Comparison of ENCODE assay signal across 11 mouse cellular contexts in the genomic region with DNA sequence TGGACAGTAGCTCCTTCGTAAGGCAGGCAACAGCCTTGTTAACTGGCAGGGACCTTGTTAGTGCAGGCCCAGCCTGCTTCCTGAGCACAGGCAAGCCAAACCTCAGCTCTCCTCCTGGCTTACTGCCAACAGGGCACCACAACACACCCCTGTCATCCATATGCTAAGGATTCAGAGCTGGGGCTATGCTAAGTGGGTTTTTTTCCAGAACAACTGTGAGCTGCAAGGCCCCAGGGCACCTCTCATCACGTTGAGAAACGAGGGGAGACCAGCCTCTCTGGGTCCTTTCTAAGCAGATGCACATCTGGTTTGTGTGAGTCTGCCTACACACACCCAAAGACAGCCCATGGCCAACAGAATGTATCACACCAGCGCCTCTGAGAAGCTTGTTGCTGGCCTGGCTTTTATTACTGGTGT.
DNase-seq lines count a peak whose midpoint lies in the region; ATAC-seq and TF ChIP-seq lines count a peak whose summit lies in the region.
"Had no signal": no experiment of that assay in that cellular context is flagged by ENCODE, and none has a peak within 500 bp of the region (broad histone marks: within the 10 kb centered on the region; RNA-seq: fewer than 3 reads in every experiment).

No protein-coding gene starts in this region.

- H3K4me2 ChIP-seq in midbrain, postnatal 0 days (ENCODE audit: low read depth, low read length, poor library complexity, severe bottlenecking) = no peak overlapping the region
- H3K4me2 ChIP-seq in midbrain, embryonic 16.5 days (ENCODE audit: low read length) = no peak overlapping the region
- H3K4me2 ChIP-seq in embryonic facial prominence, embryonic 11.5 days (ENCODE audit: low read depth, low read length) = no peak overlapping the region
- H3K4me2 ChIP-seq in limb, embryonic 15.5 days = no peak overlapping the region
- H3K4me2 ChIP-seq: hindbrain, embryonic 12.5 days; stomach, embryonic 15.5 days had no signal

- no peaks in the 10 kb centered on the region for H3K4me1 ChIP-seq in midbrain, postnatal 0 days (ENCODE audit: insufficient read depth, low read length)
- H3K4me1 ChIP-seq in midbrain, embryonic 16.5 days (ENCODE audit: control insufficient read depth, insufficient read depth, low read length) = peaks cover 6% of the 10 kb centered on the region; the same call in 1 of the 2 replicates
- H3K4me1 ChIP-seq in embryonic facial prominence, embryonic 11.5 days (ENCODE audit: control insufficient read depth, insufficient read depth, low read length) = no peaks in the 10 kb centered on the region
- H3K4me1 ChIP-seq in limb, embryonic 15.5 days = peaks cover 31% of the 10 kb centered on the region
- H3K4me1 ChIP-seq in heart, adult 2 months (ENCODE audit: control insufficient read depth, insufficient read depth, low read length) = peaks cover 11% of the 10 kb centered on the region
- H3K4me1 ChIP-seq: stomach, embryonic 15.5 days had no signal

- H3K9ac ChIP-seq in midbrain, postnatal 0 days (replicated peaks; ENCODE audit: low read length, poor library complexity, severe bottlenecking) = no peak overlapping the region
- H3K9ac ChIP-seq in midbrain, embryonic 16.5 days (ENCODE audit: low read depth, low read length) = no peak overlapping the region
- no peak overlapping the region for H3K9ac ChIP-seq in embryonic facial prominence, embryonic 11.5 days (replicated peaks; ENCODE audit: low read length)
- H3K9ac ChIP-seq in limb, embryonic 15.5 days = no peak overlapping the region
- no peak overlapping the region for H3K9ac ChIP-seq in heart, adult 2 months (ENCODE audit: low read depth, low read length)
- H3K9ac ChIP-seq: hindbrain, embryonic 12.5 days; stomach, embryonic 15.5 days had no signal

- WGBS in midbrain, postnatal 0 days = 58% methylated on average over 4 of the region's 4 CpGs
- 49% methylated on average over 4 of the region's 4 CpGs for WGBS in midbrain, embryonic 16.5 days
- 43% methylated on average over 4 of the region's 4 CpGs for WGBS in embryonic facial prominence, embryonic 11.5 days
- 29% methylated on average over 4 of the region's 4 CpGs for WGBS in limb, embryonic 15.5 days
- 83% methylated on average over 4 of the region's 4 CpGs for WGBS in heart, adult 2 months

- TF ChIP-seq CTCF in midbrain, postnatal 0 days (IDR thresholded peaks at IDR 0.05) = peak; percentile 28; the same call in 1 of the 2 replicates
- TF ChIP-seq CTCF in heart, adult 2 months (IDR thresholded peaks at IDR 0.05) = no peak

- intact Hi-C loops in gastrocnemius, postnatal 14 days (cut with DNase I; ENCODE audit: low total_unique reads) = no loop called here
- intact Hi-C loops in heart, adult 2 months (cut with DNase I) = no loop called here

- no peaks in the 10 kb centered on the region for H3K36me3 ChIP-seq in midbrain, postnatal 0 days (ENCODE audit: insufficient read depth, low read length)
- H3K36me3 ChIP-seq in midbrain, embryonic 16.5 days (ENCODE audit: control insufficient read depth, insufficient read depth, low read length) = no peaks in the 10 kb centered on the region
- no peaks in the 10 kb centered on the region for H3K36me3 ChIP-seq in embryonic facial prominence, embryonic 11.5 days (replicated peaks; ENCODE audit: control insufficient read depth, insufficient read depth, low read depth, low read length)
- H3K36me3 ChIP-seq in limb, embryonic 15.5 days = no peaks in the 10 kb centered on the region
- peaks cover 2% of the 10 kb centered on the region for H3K36me3 ChIP-seq in heart, adult 2 months (ENCODE audit: control insufficient read depth, insufficient read depth, low read length)
- H3K36me3 ChIP-seq: hindbrain, embryonic 12.5 days; stomach, embryonic 15.5 days had no signal

- peak; percentile 15 for DNase-seq in gastrocnemius, adult 18-20 months (ENCODE audit: low spot score)
- DNase-seq in gastrocnemius, postnatal 14 days = no peak
- DNase-seq in midbrain, postnatal 0 days (ENCODE audit: low spot score) = peak; percentile 47
- peak; percentile 62 for DNase-seq in embryonic facial prominence, embryonic 11.5 days (ENCODE audit: low spot score)
- DNase-seq in heart, adult 2 months = no peak
- no peak for DNase-seq in adrenal gland, adult 8-10 months
- DNase-seq: lung, adult 18-20 months had no signal

- H3K79me2 ChIP-seq in heart, adult 2 months (replicated peaks; ENCODE audit: control insufficient read depth, insufficient read depth, low read length) = no peaks in the 10 kb centered on the region

- H3K27me3 ChIP-seq in midbrain, postnatal 0 days (ENCODE audit: insufficient read depth, low read length) = no peaks in the 10 kb centered on the region
- H3K27me3 ChIP-seq in midbrain, embryonic 16.5 days (ENCODE audit: control insufficient read depth, insufficient read depth, low read depth, low read length) = no peaks in the 10 kb centered on the region
- H3K27me3 ChIP-seq in embryonic facial prominence, embryonic 11.5 days (ENCODE audit: control insufficient read depth, insufficient read depth, low read length) = no peaks in the 10 kb centered on the region
- no peaks in the 10 kb centered on the region for H3K27me3 ChIP-seq in limb, embryonic 15.5 days
- H3K27me3 ChIP-seq in heart, adult 2 months (ENCODE audit: control insufficient read depth, insufficient read depth, low read length) = no peaks in the 10 kb centered on the region
- H3K27me3 ChIP-seq: stomach, embryonic 15.5 days had no signal

- TF ChIP-seq POLR2A in heart, adult 2 months (IDR thresholded peaks at IDR 0.05; ENCODE audit: insufficient read depth, low read depth, low read length) = no peak

- no peak for TF ChIP-seq EP300 in heart, adult 2 months (IDR thresholded peaks at IDR 0.05; ENCODE audit: insufficient read depth, low read depth, low read length)

- no peaks in the 10 kb centered on the region for H3K9me3 ChIP-seq in midbrain, postnatal 0 days (ENCODE audit: low read length)
- no peaks in the 10 kb centered on the region for H3K9me3 ChIP-seq in midbrain, embryonic 16.5 days (replicated peaks; ENCODE audit: control insufficient read depth, low read length, poor library complexity, severe bottlenecking)
- H3K9me3 ChIP-seq in embryonic facial prominence, embryonic 11.5 days (replicated peaks; ENCODE audit: control insufficient read depth, low read length) = no peaks in the 10 kb centered on the region
- H3K9me3 ChIP-seq in limb, embryonic 15.5 days = no peaks in the 10 kb centered on the region
- H3K9me3 ChIP-seq: hindbrain, embryonic 12.5 days; stomach, embryonic 15.5 days had no signal

- no peak for ATAC-seq in midbrain, postnatal 0 days (ENCODE audit: low FRiP score)
- no peak for ATAC-seq in midbrain, embryonic 16.5 days
- ATAC-seq in embryonic facial prominence, embryonic 11.5 days (replicated peaks; ENCODE audit: insufficient number of reproducible peaks, low FRiP score, low TSS enrichment, low read depth) = peak; percentile 52; the same call in 1 of the 2 replicates
- peak; percentile 74 for ATAC-seq in limb, embryonic 15.5 days (ENCODE audit: insufficient number of reproducible peaks, low FRiP score, low TSS enrichment, low read depth)

- no peak overlapping the region for H3K4me3 ChIP-seq in midbrain, postnatal 0 days (ENCODE audit: low read depth, low read length)
- no peak overlapping the region for H3K4me3 ChIP-seq in midbrain, embryonic 16.5 days (ENCODE audit: low read depth, low read length)
- H3K4me3 ChIP-seq in embryonic facial prominence, embryonic 11.5 days (ENCODE audit: low read depth, low read length) = no peak overlapping the region
- H3K4me3 ChIP-seq in limb, embryonic 15.5 days = no peak overlapping the region
- H3K4me3 ChIP-seq in heart, adult 2 months = no peak overlapping the region
- H3K4me3 ChIP-seq: hindbrain, embryonic 12.5 days; stomach, embryonic 15.5 days had no signal

- H3K27ac ChIP-seq in midbrain, postnatal 0 days (ENCODE audit: low read depth, low read length) = no peak overlapping the region
- no peak overlapping the region for H3K27ac ChIP-seq in midbrain, embryonic 16.5 days (ENCODE audit: low read length)
- no peak overlapping the region for H3K27ac ChIP-seq in embryonic facial prominence, embryonic 11.5 days (replicated peaks; ENCODE audit: low read depth, low read length)
- H3K27ac ChIP-seq in limb, embryonic 15.5 days = 0 out of 2 replicates have a peak overlapping the region, but pooled peaks have one; percentile 24
- no peak overlapping the region for H3K27ac ChIP-seq in heart, adult 2 months
- H3K27ac ChIP-seq: hindbrain, embryonic 12.5 days; stomach, embryonic 15.5 days had no signal

Comparison
In these comparisons a context has a peak if more than half of its experiments do, and no peak if none do; other contexts are left out.
1. DNase-seq: peak in gastrocnemius, adult 18-20 months (single experiment), midbrain, postnatal 0 days (single experiment) and embryonic facial prominence, embryonic 11.5 days (single experiment); none in gastrocnemius, postnatal 14 days (single experiment), heart, adult 2 months (0 of 2) and adrenal gland, adult 8-10 months (single experiment).
2. ATAC-seq: peak in embryonic facial prominence, embryonic 11.5 days (single experiment) and limb, embryonic 15.5 days (single experiment); none in midbrain, postnatal 0 days (single experiment) and midbrain, embryonic 16.5 days (single experiment).